Mouse (Mus musculus) forebrain, embryonic 11.5 days (tissue): ENCODE results near the gene Ahctf1. TPM values are rescaled to one million over a fixed set of nuclear protein-coding genes. Genes with fewer than 3 reads are reported as not detected.
"Not testable (repeated sequence)": the region's sequence is repeated elsewhere in the genome, so short reads cannot be mapped to it uniquely, and the experiment has no call there.

ENCODE experiments used
- ATAC-seq: fragments of 200-750 bp; cut with Nextera tagmentation; replicated peaks from 2 replicates; pipeline ENCODE4 v1.8.0; 2017; ENCODE audit warnings: moderate TSS enrichment; ENCODE audit not compliant: low FRiP score
- DNase-seq: peaks from one replicate; pipeline ENCODE4 v3.0.0-alpha.2; 2017; ENCODE audit warnings: low spot score
- H3K27ac ChIP-seq: fragments of 300-500 bp; sonication (generic); 2 replicates; pipeline ENCODE4 v1.5.1; 2014; ENCODE audit warnings: low read depth, low read length
- H3K27me3 ChIP-seq: fragments of 300-500 bp; sonication (generic); 2 replicates; pipeline ENCODE4 v1.6.1; 2014; ENCODE audit warnings: mild to moderate bottlenecking, low read length, mixed read lengths; ENCODE audit not compliant: control insufficient read depth, insufficient read depth
- H3K36me3 ChIP-seq: fragments of 300-500 bp; sonication (generic); 2 replicates; pipeline ENCODE4 v1.6.1; 2014; ENCODE audit warnings: mild to moderate bottlenecking, low read length, moderate library complexity, mixed read lengths; ENCODE audit not compliant: control insufficient read depth, insufficient read depth
- H3K4me1 ChIP-seq: fragments of 300-500 bp; sonication (generic); replicated peaks from 2 replicates; pipeline ENCODE4 v1.6.1; 2014; ENCODE audit warnings: low read length, mixed read lengths; ENCODE audit not compliant: control insufficient read depth, insufficient read depth
- H3K4me2 ChIP-seq: fragments of 300-500 bp; sonication (generic); 2 replicates; pipeline ENCODE4 v1.6.1; 2014; ENCODE audit warnings: low read depth, mild to moderate bottlenecking, low read length, moderate library complexity, mixed read lengths; ENCODE audit not compliant: severe bottlenecking
- H3K4me3 ChIP-seq: fragments of 300-500 bp; sonication (generic); 2 replicates; pipeline ENCODE4 v1.5.1; 2014; ENCODE audit warnings: low read depth, low read length
- H3K9ac ChIP-seq: fragments of 300-500 bp; sonication (generic); 2 replicates; pipeline ENCODE4 v1.6.1; 2014; ENCODE audit warnings: low read length
- H3K9me3 ChIP-seq: fragments of 300-500 bp; sonication (generic); 2 replicates; pipeline ENCODE4 v1.6.1; 2016; ENCODE audit warnings: low read length, mixed read lengths; ENCODE audit not compliant: control insufficient read depth
- WGBS: fragments of 180-500 bp; shearing (Covaris S2); extraction: QIAGEN DNeasy Blood & Tissue Kit; methylation state at CpG from one replicate; pipeline ENCODE4 v1.1.7; 2014; 5-methylcytosine and 5-hydroxymethylcytosine counted together
- polyA plus RNA-seq: library from polyadenylated mRNA; unstranded; fragments of >200 nt; fragmentation: Nextera tagmentation; extraction: Ambion mirVana; gene quantifications from 2 replicates; pipeline ENCODE4 v1.2.1, GENCODE M21; 2014

Gene Ahctf1
- polyA plus RNA-seq, 1 experiment from 2014 or later: 44.0 TPM

DNA sequence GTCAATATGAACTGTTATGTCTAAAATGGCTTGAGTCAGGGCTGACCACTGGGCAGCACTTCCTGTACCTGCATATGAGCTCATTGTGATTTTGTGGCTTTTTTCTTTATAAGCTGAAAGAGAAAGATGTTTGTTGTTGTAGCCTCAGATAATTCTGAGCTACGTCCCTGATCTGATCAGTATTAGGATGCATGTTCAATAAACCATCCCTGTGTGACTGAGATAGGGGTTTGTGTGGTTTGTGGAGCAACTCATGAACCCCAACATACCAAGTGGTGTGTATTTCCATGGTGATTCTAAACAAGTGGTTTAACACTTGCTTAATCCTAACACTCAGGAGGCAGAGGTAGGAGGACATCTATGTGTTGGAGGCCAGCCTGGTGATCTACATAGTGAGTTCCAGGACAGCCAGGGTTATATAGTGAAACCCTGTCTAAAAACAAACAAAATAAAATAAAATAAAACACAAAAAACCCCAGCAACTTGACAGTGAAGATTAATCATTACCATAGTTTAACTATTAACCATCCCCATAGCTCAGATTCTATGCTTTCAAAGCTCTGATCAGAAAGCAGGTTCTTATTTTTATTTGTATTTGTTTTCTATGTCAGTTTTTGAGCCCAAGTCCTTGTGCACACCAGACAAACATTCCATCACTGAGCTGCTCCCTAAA lies 32.4 kb upstream of the Ahctf1 start:
- DNase-seq: no peak
- no peaks in the 10 kb centered on the region for H3K9me3 ChIP-seq
- H3K27ac ChIP-seq: no peak overlapping the region
- 89% methylated on average over 1 of the region's 1 CpGs for WGBS
- no peak overlapping the region for H3K9ac ChIP-seq
- no peaks in the 10 kb centered on the region for H3K36me3 ChIP-seq
- no peak overlapping the region for H3K4me2 ChIP-seq
- ATAC-seq: no peak
- no peak overlapping the region for H3K4me3 ChIP-seq
- H3K4me1 ChIP-seq: no peaks in the 10 kb centered on the region
- H3K27me3 ChIP-seq: no peaks in the 10 kb centered on the region

- H3K27ac ChIP-seq: no peak overlapping the region
- no peak overlapping the region for H3K9ac ChIP-seq
- no peaks in the 10 kb centered on the region for H3K9me3 ChIP-seq
- H3K4me3 ChIP-seq: no peak overlapping the region
- no peak overlapping the region for H3K4me2 ChIP-seq
- H3K27me3 ChIP-seq: no peaks in the 10 kb centered on the region
- DNase-seq (no peak), ATAC-seq (no peak)
- H3K4me1 ChIP-seq: no peaks in the 10 kb centered on the region
- WGBS: 100% methylated on average over 1 of the region's 1 CpGs
- H3K36me3 ChIP-seq: no peaks in the 10 kb centered on the region
Measured at GRCm38 (mm10) chr1:179833596-179833995, 30.1 kb upstream of the Ahctf1 start.

DNA sequence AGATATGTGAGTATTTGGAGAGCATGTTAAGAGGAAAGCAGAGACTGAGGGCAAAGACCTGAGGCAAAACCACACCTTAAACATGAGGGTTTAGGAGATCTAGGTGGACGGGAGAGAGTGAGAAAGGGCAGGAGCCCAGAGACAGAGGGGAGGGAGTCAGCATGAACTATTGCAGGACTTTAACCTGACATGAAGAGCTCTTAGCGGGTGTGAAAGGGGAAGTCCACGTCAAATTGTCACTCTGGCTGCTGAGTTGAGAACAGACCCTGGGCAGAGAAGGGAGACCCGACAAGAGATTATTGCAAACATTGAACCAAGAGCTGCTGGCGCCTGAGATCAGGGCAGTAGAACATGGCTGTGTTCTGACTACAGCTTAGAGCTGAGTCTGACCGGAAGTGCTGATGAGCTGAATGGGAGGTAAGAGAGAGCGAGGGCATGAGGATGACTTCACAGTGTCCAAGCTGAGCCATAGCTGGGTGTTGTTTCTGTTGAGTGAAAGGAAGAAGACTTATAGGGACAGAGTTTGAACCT lies 29.3 kb upstream of the Ahctf1 start:
- Histone ChIP-seq H3K9me3 (no peaks in the 10 kb centered on the region), H3K4me2 (no peak overlapping the region), H3K4me3 (no peak overlapping the region), H3K27ac (no peak overlapping the region), H3K4me1 (no peaks in the 10 kb centered on the region), H3K36me3 (no peaks in the 10 kb centered on the region), H3K9ac (no peak overlapping the region), H3K27me3 (no peaks in the 10 kb centered on the region)
- ATAC-seq (no peak), DNase-seq (no peak)
- 80% methylated on average over 7 of the region's 7 CpGs for WGBS

DNA sequence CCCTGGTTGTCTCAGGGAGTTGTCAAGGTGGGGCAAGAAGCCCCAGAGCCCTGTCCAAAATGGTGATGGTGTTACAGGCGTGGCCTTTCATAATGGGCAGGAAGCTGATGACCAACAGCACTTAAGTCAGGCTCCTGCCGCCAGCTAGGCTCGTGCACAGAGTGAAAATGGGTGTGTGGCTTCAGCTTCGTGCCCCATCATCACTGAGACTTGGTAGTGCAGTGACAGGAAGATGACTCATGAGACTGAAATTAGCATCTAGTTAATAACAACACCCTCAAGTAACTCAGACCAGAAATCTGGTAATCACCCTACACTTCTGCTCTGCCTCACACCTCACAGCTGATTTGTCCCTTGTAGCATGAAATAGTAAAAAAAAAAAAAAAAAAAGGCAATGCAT lies 25.4 kb upstream of the Ahctf1 start:
- H3K27me3 ChIP-seq: no peaks in the 10 kb centered on the region
- H3K9ac ChIP-seq: no peak overlapping the region
- H3K4me2 ChIP-seq: no peak overlapping the region
- 77% methylated on average over 4 of the region's 4 CpGs for WGBS
- no peaks in the 10 kb centered on the region for H3K36me3 ChIP-seq
- no peak for DNase-seq
- H3K4me3 ChIP-seq: no peak overlapping the region
- no peaks in the 10 kb centered on the region for H3K9me3 ChIP-seq
- no peak for ATAC-seq
- no peaks in the 10 kb centered on the region for H3K4me1 ChIP-seq
- H3K27ac ChIP-seq: no peak overlapping the region

DNA sequence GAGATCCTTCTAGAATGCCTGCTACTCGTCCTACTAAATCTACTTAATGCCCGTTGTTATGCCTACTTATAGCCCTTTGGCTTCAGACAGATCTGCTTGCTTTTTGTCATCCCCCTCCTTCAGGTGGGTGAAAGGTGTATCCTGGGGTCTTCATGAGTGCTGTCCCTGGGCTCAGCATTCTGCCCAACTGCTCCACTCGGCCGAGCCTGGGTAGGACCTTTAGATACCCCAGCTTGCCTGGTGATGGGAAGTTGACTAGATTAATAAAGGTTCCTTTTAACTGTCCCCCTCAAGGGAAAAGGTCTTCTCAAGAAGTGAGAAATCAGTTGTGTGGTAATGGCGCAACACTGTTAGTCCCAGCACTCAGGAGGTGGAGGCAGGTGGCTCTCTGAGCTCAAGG lies 24.6 kb upstream of the Ahctf1 start:
- Histone ChIP-seq H3K4me2 (no peak overlapping the region), H3K27ac (no peak overlapping the region), H3K9ac (no peak overlapping the region), H3K4me1 (no peaks in the 10 kb centered on the region), H3K9me3 (no peaks in the 10 kb centered on the region), H3K27me3 (no peaks in the 10 kb centered on the region), H3K4me3 (no peak overlapping the region), H3K36me3 (no peaks in the 10 kb centered on the region)
- 94% methylated on average over 5 of the region's 5 CpGs for WGBS
- DNase-seq (no peak), ATAC-seq (no peak)

DNA sequence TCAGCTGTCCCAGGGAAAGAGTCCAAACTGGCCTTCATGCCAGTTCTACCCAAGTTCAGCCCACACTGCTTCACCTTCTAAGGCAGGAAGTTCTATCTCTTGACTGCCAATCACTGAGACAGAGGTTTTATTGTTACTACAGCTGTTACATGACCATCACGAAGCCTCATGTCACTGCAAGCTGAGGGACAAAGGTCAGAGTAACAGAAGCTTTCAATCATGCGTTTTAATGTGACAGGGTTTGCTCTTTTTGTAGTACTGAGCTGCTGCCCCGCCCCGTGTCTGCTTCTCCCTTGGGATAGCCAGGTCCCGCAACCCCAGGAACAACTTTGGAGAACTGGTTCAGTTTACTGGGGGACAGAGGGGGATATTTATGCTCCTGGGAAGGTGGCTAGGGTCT lies 21.1 kb upstream of the Ahctf1 start:
- H3K4me2 ChIP-seq: no peak overlapping the region
- no peaks in the 10 kb centered on the region for H3K27me3 ChIP-seq
- H3K36me3 ChIP-seq: no peaks in the 10 kb centered on the region
- DNase-seq: no peak
- H3K9ac ChIP-seq: no peak overlapping the region
- H3K4me1 ChIP-seq: no peaks in the 10 kb centered on the region
- H3K27ac ChIP-seq: no peak overlapping the region
- ATAC-seq: no peak
- no peak overlapping the region for H3K4me3 ChIP-seq
- 86% methylated on average over 5 of the region's 5 CpGs for WGBS
- no peaks in the 10 kb centered on the region for H3K9me3 ChIP-seq

GRCm38 (mm10) chr1:179818490-179819278 lies 15.2 kb upstream of the Ahctf1 start:
- H3K4me2 ChIP-seq, H3K9me3 ChIP-seq, H3K4me3 ChIP-seq, H3K27me3 ChIP-seq, H3K36me3 ChIP-seq, H3K9ac ChIP-seq, H3K4me1 ChIP-seq, H3K27ac ChIP-seq, DNase-seq, ATAC-seq: not testable (repeated sequence)
- 91% methylated on average over 11 of the region's 11 CpGs for WGBS

DNA sequence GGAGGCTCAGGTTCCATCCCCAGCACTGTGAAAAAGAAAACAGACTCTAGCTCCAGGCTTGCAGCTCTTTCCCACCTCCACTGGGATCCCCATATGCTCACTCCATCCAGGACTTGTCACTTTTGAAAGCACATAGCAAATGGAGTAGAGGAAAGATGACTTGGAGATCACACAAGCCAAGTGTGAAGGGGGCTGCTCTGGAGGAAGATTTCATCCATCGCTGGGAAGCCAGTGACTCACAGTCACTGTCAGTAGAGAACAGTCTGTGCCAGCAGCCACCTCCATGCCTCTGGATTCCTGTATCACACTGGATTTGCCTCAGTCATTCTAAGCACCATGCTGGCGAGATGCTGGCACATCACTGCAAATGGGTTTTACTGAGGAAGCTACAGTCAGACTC lies 11.1 kb upstream of the Ahctf1 start:
- ATAC-seq (no peak), DNase-seq (no peak)
- H3K27me3 ChIP-seq: no peaks in the 10 kb centered on the region
- no peaks in the 10 kb centered on the region for H3K36me3 ChIP-seq
- H3K27ac ChIP-seq: no peak overlapping the region
- no peaks in the 10 kb centered on the region for H3K4me1 ChIP-seq
- H3K9ac ChIP-seq: no peak overlapping the region
- H3K4me2 ChIP-seq: no peak overlapping the region
- WGBS: 87% methylated on average over 2 of the region's 2 CpGs
- H3K4me3 ChIP-seq: no peak overlapping the region
- H3K9me3 ChIP-seq: no peaks in the 10 kb centered on the region
